Mouse (Mus musculus): ENCODE results near the gene Heg1. TPM values are rescaled to one million over a fixed set of nuclear protein-coding genes. Genes with fewer than 3 reads are reported as not detected.
A peak's percentile ranks its signal among the peaks of the same experiment; 100 is the strongest.

Gene Heg1
- total RNA-seq, 2 experiments from 2014 or later = 10.7 to 21.0 TPM

- ATAC-seq (ENCODE audit: poor library complexity, severe bottlenecking) = peak; percentile 41; the same call in 1 of the 2 replicates
Observed at GRCm38 (mm10) chr16:33797860-33798259, 113.7 kb downstream of the Heg1 start.

- ATAC-seq (ENCODE audit: poor library complexity, severe bottlenecking) = no peak
Observed at GRCm38 (mm10) chr16:33810002-33810401, 125.8 kb downstream of the Heg1 start.

- ATAC-seq (ENCODE audit: poor library complexity, severe bottlenecking) = no peak
Observed at GRCm38 (mm10) chr16:33818413-33819165, 134.4 kb downstream of the Heg1 start.

- peak; percentile 96 for ATAC-seq (ENCODE audit: poor library complexity, severe bottlenecking)
Observed at GRCm38 (mm10) chr16:33820269-33821178, 136.4 kb downstream of the Heg1 start.

Other genes with a start within 250 kb of the Heg1 start
- not detected in 2 replicates for gene Slc12a8, start 167.0 kb upstream of the Heg1 start, total RNA-seq (2015)
- gene Slc12a8, start 167.0 kb upstream of the Heg1 start, total RNA-seq (2017) = not detected in 2 replicates
- gene Muc13, start 109.7 kb downstream of the Heg1 start, total RNA-seq (2015) = 1.2 and 2.1 TPM in 2 replicates
- 0.81 and 1.8 TPM in 2 replicates for gene Muc13, start 109.7 kb downstream of the Heg1 start, total RNA-seq (2017)
- gene Itgb5, start 145.3 kb downstream of the Heg1 start, total RNA-seq (2015) = 11.8 and 15.2 TPM in 2 replicates
- 17.2 and 20.8 TPM in 2 replicates for gene Itgb5, start 145.3 kb downstream of the Heg1 start, total RNA-seq (2017)